Mouse (Mus musculus) cerebellum, adult 11-12 months (tissue): ENCODE results near the gene Fgfr2.

Experiments used
- DNase-seq: peaks from one replicate; pipeline ENCODE4 v3.0.0; 2022

The Fgfr2 gene

GRCm38 (mm10) chr7:130977794-130978521 lies 2145.2 kb downstream of the Fgfr2 start:
- peak; percentile 85 for DNase-seq

GRCm38 (mm10) chr7:130976305-130976935 lies 2146.7 kb downstream of the Fgfr2 start:
- DNase-seq = no peak

GRCm38 (mm10) chr7:130972767-130973166 lies 2150.4 kb downstream of the Fgfr2 start:
- no peak for DNase-seq

- DNase-seq = no peak
Measured at GRCm38 (mm10) chr7:130969507-130969906, 2153.6 kb downstream of the Fgfr2 start.

GRCm38 (mm10) chr7:130969076-130969475 lies 2154.1 kb downstream of the Fgfr2 start:
- no peak for DNase-seq

GRCm38 (mm10) chr7:130968537-130968936 lies 2154.6 kb downstream of the Fgfr2 start:
- DNase-seq = no peak

- no peak for DNase-seq
Measured at GRCm38 (mm10) chr7:130967901-130968300, 2155.2 kb downstream of the Fgfr2 start.

- DNase-seq = no peak
Measured at GRCm38 (mm10) chr7:130966876-130967275, 2156.3 kb downstream of the Fgfr2 start.

GRCm38 (mm10) chr7:130966451-130966850 lies 2156.7 kb downstream of the Fgfr2 start:
- no peak for DNase-seq

GRCm38 (mm10) chr7:130965909-130966365 lies 2157.2 kb downstream of the Fgfr2 start:
- peak; percentile 61 for DNase-seq

GRCm38 (mm10) chr7:130965396-130965795 lies 2157.8 kb downstream of the Fgfr2 start:
- no peak for DNase-seq

- DNase-seq = peak; percentile 74
Measured at GRCm38 (mm10) chr7:130964686-130965085, 2158.5 kb downstream of the Fgfr2 start.

- DNase-seq = no peak
Measured at GRCm38 (mm10) chr7:130961429-130961828, 2161.7 kb downstream of the Fgfr2 start.

- no peak for DNase-seq
Measured at GRCm38 (mm10) chr7:130959868-130960267, 2163.3 kb downstream of the Fgfr2 start.

GRCm38 (mm10) chr7:130958551-130958950 lies 2164.6 kb downstream of the Fgfr2 start:
- no peak for DNase-seq

- peak; percentile 69 for DNase-seq
Measured at GRCm38 (mm10) chr7:130954177-130954601, 2169.0 kb downstream of the Fgfr2 start.

- DNase-seq = no peak
Measured at GRCm38 (mm10) chr7:130953376-130953775, 2169.8 kb downstream of the Fgfr2 start.

GRCm38 (mm10) chr7:130951004-130951403 lies 2172.1 kb downstream of the Fgfr2 start:
- peak; percentile 49 for DNase-seq

GRCm38 (mm10) chr7:130950482-130950881 lies 2172.7 kb downstream of the Fgfr2 start:
- no peak for DNase-seq

- peak; percentile 71 for DNase-seq
Measured at GRCm38 (mm10) chr7:130949331-130949751, 2173.8 kb downstream of the Fgfr2 start.

GRCm38 (mm10) chr7:130948563-130949208 lies 2174.5 kb downstream of the Fgfr2 start:
- DNase-seq = no peak

GRCm38 (mm10) chr7:130946303-130946702 lies 2176.8 kb downstream of the Fgfr2 start:
- DNase-seq = no peak

- DNase-seq = no peak
Measured at GRCm38 (mm10) chr7:130945730-130946129, 2177.4 kb downstream of the Fgfr2 start.
